Mouse (Mus musculus): ENCODE data around the gene Siah3.
A peak's percentile ranks its signal among the peaks of the same experiment; 100 is the strongest.

Siah3 gene

GRCm38 (mm10) chr14:75524648-75525047 is 68.9 kb downstream of the Siah3 start:
- no peak for DNase-seq (ENCODE audit: low spot score)

- no peak for DNase-seq (ENCODE audit: low spot score)
Observed at GRCm38 (mm10) chr14:75525376-75526145, 69.8 kb downstream of the Siah3 start.

- DNase-seq (ENCODE audit: low spot score): peak; percentile 91
Observed at GRCm38 (mm10) chr14:75527464-75528190, 71.8 kb downstream of the Siah3 start.

- DNase-seq (ENCODE audit: low spot score): no peak
Observed at GRCm38 (mm10) chr14:75530815-75531353, 75.1 kb downstream of the Siah3 start.

- no peak for DNase-seq (ENCODE audit: low spot score)
Observed at GRCm38 (mm10) chr14:75539205-75539604, 83.4 kb downstream of the Siah3 start.

- no peak for DNase-seq (ENCODE audit: low spot score)
Observed at GRCm38 (mm10) chr14:75540216-75540995, 84.6 kb downstream of the Siah3 start.

GRCm38 (mm10) chr14:75540996-75541350 is 85.2 kb downstream of the Siah3 start:
- no peak for DNase-seq (ENCODE audit: low spot score)

GRCm38 (mm10) chr14:75541731-75542130 is 85.9 kb downstream of the Siah3 start:
- no peak for DNase-seq (ENCODE audit: low spot score)

- no peak for DNase-seq (ENCODE audit: low spot score)
Observed at GRCm38 (mm10) chr14:75561577-75562331, 106.0 kb downstream of the Siah3 start.

- DNase-seq (ENCODE audit: low spot score): peak; percentile 52
Observed at GRCm38 (mm10) chr14:75565534-75566140, 109.9 kb downstream of the Siah3 start.

- DNase-seq (ENCODE audit: low spot score): no peak
Observed at GRCm38 (mm10) chr14:75566303-75566702, 110.5 kb downstream of the Siah3 start.

- DNase-seq (ENCODE audit: low spot score): no peak
Observed at GRCm38 (mm10) chr14:75579010-75579409, 123.2 kb downstream of the Siah3 start.
